Mouse (Mus musculus): ENCODE measurements around the gene Ttc8. TPM values are rescaled to one million over a fixed set of nuclear protein-coding genes. Genes with fewer than 3 reads are reported as not detected.

The Ttc8 gene
- polyA plus RNA-seq, 1 experiment from 2014 or later, result 14.4 TPM

DNA sequence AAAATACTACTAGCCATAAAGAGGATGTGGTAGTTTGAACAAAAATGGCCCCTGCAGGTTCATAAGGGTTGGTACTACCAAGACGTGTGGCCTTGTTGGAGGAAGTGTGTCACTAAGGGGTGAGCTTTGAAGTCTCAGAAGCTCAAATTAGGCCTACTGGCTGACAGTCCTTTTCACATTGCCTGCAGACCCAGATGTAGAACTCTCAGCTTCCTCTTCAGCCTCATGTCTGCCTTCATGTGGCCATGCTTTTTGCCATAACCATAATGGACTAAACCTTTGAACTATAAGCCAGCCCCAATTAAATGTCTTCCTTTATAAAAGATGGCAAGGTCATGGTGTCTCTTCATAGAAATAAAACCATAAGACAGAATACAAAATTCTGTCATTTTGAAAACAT, 23.6 kb upstream of the Ttc8 start:
- ATAC-seq (no peak), DNase-seq (ENCODE audit: low spot score) (no peak)
- H3K27ac ChIP-seq (ENCODE audit: low read length), result no peak overlapping the region
- H3K9me3 ChIP-seq (ENCODE audit: low read length), result no peaks in the 10 kb centered on the region
- no peak overlapping the region for H3K4me2 ChIP-seq (replicated peaks; ENCODE audit: low read depth, low read length)
- 55% methylated on average over 1 of the region's 1 CpGs for WGBS
- TF ChIP-seq EP300 (IDR thresholded peaks at IDR 0.05) (no peak), CTCF (IDR thresholded peaks at IDR 0.05) (no peak)
- no peak overlapping the region for H3K9ac ChIP-seq (replicated peaks; ENCODE audit: low read depth)
- H3K4me3 ChIP-seq (ENCODE audit: low read depth, low read length), result no peak overlapping the region
- H3K36me3 ChIP-seq (ENCODE audit: insufficient read depth, low read length), result no peaks in the 10 kb centered on the region
- H3K27me3 ChIP-seq (replicated peaks; ENCODE audit: insufficient read depth, low read length), result no peaks in the 10 kb centered on the region
- 0 out of 2 replicates have a peak, but pooled peaks cover 2% of the 10 kb centered on the region for H3K4me1 ChIP-seq (ENCODE audit: insufficient read depth, low read depth, low read length)

DNA sequence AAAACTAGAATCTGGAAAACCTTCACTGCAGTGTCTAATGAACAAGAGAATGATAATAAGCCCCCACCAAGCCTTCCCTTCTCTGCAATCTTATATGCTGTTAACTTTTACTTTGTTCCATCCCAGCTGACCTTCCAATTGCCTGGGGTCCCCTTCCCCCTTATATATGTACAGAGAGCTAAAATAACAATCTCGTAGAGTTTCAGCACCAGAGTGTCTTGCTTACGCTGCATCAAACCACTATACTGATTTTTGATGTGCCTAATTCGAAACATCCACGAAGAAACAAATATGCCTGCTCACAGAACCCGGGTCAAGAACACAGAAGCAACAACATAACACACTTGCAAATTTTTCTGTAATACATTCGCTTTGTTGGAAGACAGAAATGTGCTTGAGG, 20.7 kb upstream of the Ttc8 start:
- H3K4me2 ChIP-seq (replicated peaks; ENCODE audit: low read depth, low read length), result no peak overlapping the region
- H3K9ac ChIP-seq (replicated peaks; ENCODE audit: low read depth), result no peak overlapping the region
- H3K36me3 ChIP-seq (ENCODE audit: insufficient read depth, low read length), result no peaks in the 10 kb centered on the region

DNA sequence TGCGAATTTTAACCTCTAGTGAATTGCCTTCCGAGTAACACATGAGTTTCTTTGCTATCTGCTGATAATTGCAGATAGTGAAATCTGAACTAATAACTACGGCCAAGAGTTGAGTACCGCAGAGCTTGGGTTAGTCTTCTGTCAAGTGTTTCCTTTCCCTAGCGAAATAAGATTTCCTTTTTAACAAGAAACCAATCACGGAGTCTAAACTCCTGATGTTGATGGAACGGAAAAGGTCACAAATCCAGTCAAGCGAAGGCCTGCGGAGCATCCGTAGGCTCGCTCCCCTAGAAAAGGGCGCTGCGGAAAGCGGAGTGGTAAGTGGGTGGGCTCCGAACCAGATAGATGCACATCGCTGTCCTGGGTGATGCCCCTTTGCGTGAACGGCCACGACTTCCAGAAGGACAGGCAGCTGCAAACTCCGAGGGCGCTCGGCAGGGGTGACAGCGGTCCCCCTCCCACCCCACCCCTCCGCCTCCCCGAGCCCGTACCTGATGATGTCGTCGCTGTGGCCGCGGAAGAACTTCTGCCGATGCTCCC, 20.0 kb upstream of the Ttc8 start:
- WGBS, result 4% methylated on average over 31 of the region's 31 CpGs
- Histone ChIP-seq H3K9me3 (ENCODE audit: low read length) (no peaks in the 10 kb centered on the region), H3K27me3 (replicated peaks; ENCODE audit: insufficient read depth, low read length) (no peaks in the 10 kb centered on the region), H3K4me2 (replicated peaks; ENCODE audit: low read depth, low read length) (peak overlapping the region; percentile 97), H3K27ac (ENCODE audit: low read length) (no peak overlapping the region), H3K4me1 (ENCODE audit: insufficient read depth, low read depth, low read length) (0 out of 2 replicates have a peak, but pooled peaks cover 2% of the 10 kb centered on the region), H3K36me3 (ENCODE audit: insufficient read depth, low read length) (no peaks in the 10 kb centered on the region), H3K4me3 (ENCODE audit: low read depth, low read length) (peak overlapping the region; percentile 77), H3K9ac (replicated peaks; ENCODE audit: low read depth) (peak overlapping the region; percentile 26; the same call in 1 of the 2 replicates)
- TF ChIP-seq CTCF (IDR thresholded peaks at IDR 0.05) (no peak), EP300 (IDR thresholded peaks at IDR 0.05) (no peak)
- no peak; the same call in 1 of the 2 replicates for ATAC-seq
- no peak for DNase-seq (ENCODE audit: low spot score)

More for the DNA sequence above, 20.7 kb upstream of the Ttc8 start:
- Histone ChIP-seq H3K4me3 (ENCODE audit: low read depth, low read length) (no peak overlapping the region), H3K27ac (ENCODE audit: low read length) (no peak overlapping the region), H3K4me1 (ENCODE audit: insufficient read depth, low read depth, low read length) (0 out of 2 replicates have a peak, but pooled peaks cover 2% of the 10 kb centered on the region), H3K9me3 (ENCODE audit: low read length) (no peaks in the 10 kb centered on the region), H3K27me3 (replicated peaks; ENCODE audit: insufficient read depth, low read length) (no peaks in the 10 kb centered on the region)
- ATAC-seq (no peak), DNase-seq (ENCODE audit: low spot score) (no peak)
- WGBS, result 74% methylated on average over 6 of the region's 6 CpGs
- TF ChIP-seq EP300 (IDR thresholded peaks at IDR 0.05), result no peak
- TF ChIP-seq CTCF (IDR thresholded peaks at IDR 0.05), result no peak

- Histone ChIP-seq H3K36me3 (ENCODE audit: insufficient read depth, low read length) (no peaks in the 10 kb centered on the region), H3K9ac (replicated peaks; ENCODE audit: low read depth) (peak within 1 kb of the TSS; percentile 26; the same call in 1 of the 2 replicates), H3K4me3 (ENCODE audit: low read depth, low read length) (peak within 1 kb of the TSS; percentile 77), H3K27ac (ENCODE audit: low read length) (no peak within 1 kb of the TSS), H3K4me1 (ENCODE audit: insufficient read depth, low read depth, low read length) (0 out of 2 replicates have a peak, but pooled peaks cover 2% of the 10 kb centered on the region), H3K9me3 (ENCODE audit: low read length) (no peaks in the 10 kb centered on the region), H3K27me3 (replicated peaks; ENCODE audit: insufficient read depth, low read length) (no peaks in the 10 kb centered on the region), H3K4me2 (replicated peaks; ENCODE audit: low read depth, low read length) (peak within 1 kb of the TSS; percentile 97)
- 1% methylated on average over 65 of the region's 101 CpGs for WGBS
- TF ChIP-seq CTCF (IDR thresholded peaks at IDR 0.05), result peak; percentile 40
- no peak for TF ChIP-seq EP300 (IDR thresholded peaks at IDR 0.05)
- ATAC-seq (peak; percentile 96), DNase-seq (ENCODE audit: low spot score) (peak; percentile 85)
Measured at GRCm38 (mm10) chr12:98900881-98901801, 19.2 kb upstream of the Ttc8 start, which contains the start of gene Eml5. TSS of gene Eml5 (minus strand) at chr12:98901484.

DNA sequence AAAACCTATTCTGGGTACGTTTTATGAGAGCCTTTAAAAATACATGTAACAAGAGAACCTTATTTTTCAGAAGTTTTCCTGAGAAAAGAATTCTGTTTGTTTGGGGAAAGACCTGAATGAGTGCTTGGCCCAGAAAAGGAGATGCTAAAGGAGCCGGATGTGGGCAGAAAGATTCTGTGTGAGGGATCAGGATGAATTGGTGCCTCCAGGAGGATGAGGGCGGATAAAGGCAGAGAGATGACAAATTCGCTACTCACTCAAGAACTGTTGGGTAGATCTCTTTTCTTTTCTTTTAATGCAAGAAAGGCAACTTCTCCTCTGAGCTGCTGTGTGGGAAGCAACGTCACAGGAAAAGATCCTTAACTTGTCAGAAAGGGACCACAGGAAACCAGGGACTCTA, 14.9 kb upstream of the Ttc8 start:
- H3K4me3 ChIP-seq (ENCODE audit: low read depth, low read length), result no peak overlapping the region
- no peak for DNase-seq (ENCODE audit: low spot score)
- ATAC-seq, result no peak
- no peak overlapping the region for H3K27ac ChIP-seq (ENCODE audit: low read length)
- no peak overlapping the region for H3K4me2 ChIP-seq (replicated peaks; ENCODE audit: low read depth, low read length)
- WGBS, result 65% methylated on average over 5 of the region's 5 CpGs
- H3K27me3 ChIP-seq (replicated peaks; ENCODE audit: insufficient read depth, low read length), result no peaks in the 10 kb centered on the region
- H3K9me3 ChIP-seq (ENCODE audit: low read length), result no peaks in the 10 kb centered on the region
- H3K36me3 ChIP-seq (ENCODE audit: insufficient read depth, low read length), result no peaks in the 10 kb centered on the region
- TF ChIP-seq CTCF (IDR thresholded peaks at IDR 0.05), result no peak
- TF ChIP-seq EP300 (IDR thresholded peaks at IDR 0.05), result no peak
- 0 out of 2 replicates have a peak, but pooled peaks cover 2% of the 10 kb centered on the region for H3K4me1 ChIP-seq (ENCODE audit: insufficient read depth, low read depth, low read length)
- no peak overlapping the region for H3K9ac ChIP-seq (replicated peaks; ENCODE audit: low read depth)

GRCm38 (mm10) chr12:98910096-98910495, 10.3 kb upstream of the Ttc8 start:
- no peaks in the 10 kb centered on the region for H3K27me3 ChIP-seq (replicated peaks; ENCODE audit: insufficient read depth, low read length)
- DNase-seq (ENCODE audit: low spot score) (no peak), ATAC-seq (no peak)
- H3K9me3 ChIP-seq (ENCODE audit: low read length), result no peaks in the 10 kb centered on the region
- WGBS, result 68% methylated on average over 9 of the region's 9 CpGs
- no peak overlapping the region for H3K4me3 ChIP-seq (ENCODE audit: low read depth, low read length)
- H3K36me3 ChIP-seq (ENCODE audit: insufficient read depth, low read length), result no peaks in the 10 kb centered on the region
- H3K27ac ChIP-seq (ENCODE audit: low read length), result no peak overlapping the region
- TF ChIP-seq CTCF (IDR thresholded peaks at IDR 0.05) (no peak), EP300 (IDR thresholded peaks at IDR 0.05) (no peak)
- H3K9ac ChIP-seq (replicated peaks; ENCODE audit: low read depth), result no peak overlapping the region
- H3K4me2 ChIP-seq (replicated peaks; ENCODE audit: low read depth, low read length), result no peak overlapping the region
- no peaks in the 10 kb centered on the region for H3K4me1 ChIP-seq (ENCODE audit: insufficient read depth, low read depth, low read length)

Measured in lung, postnatal 0 days (tissue).